Mouse (Mus musculus) G1E (cell line): ENCODE data around the gene Mrpl41.

Experiments
- CTCF ChIP-seq: IDR thresholded peaks from 2 replicates; pipeline ENCODE4 v1.5.1; 2012; ENCODE audit warnings: low read depth, low read length, inconsistent platforms, mixed read lengths
- GATA1 ChIP-seq: IDR thresholded peaks from 2 replicates; pipeline ENCODE4 v1.6.1; 2012; ENCODE audit warnings: borderline replicate concordance, low read length, inconsistent platforms, mixed read lengths
- POLR2AphosphoS5 ChIP-seq: IDR thresholded peaks from 2 replicates; pipeline ENCODE4 v1.6.1; 2012; ENCODE audit warnings: low read depth, low read length, inconsistent platforms; ENCODE audit not compliant: insufficient replicate concordance

DNA sequence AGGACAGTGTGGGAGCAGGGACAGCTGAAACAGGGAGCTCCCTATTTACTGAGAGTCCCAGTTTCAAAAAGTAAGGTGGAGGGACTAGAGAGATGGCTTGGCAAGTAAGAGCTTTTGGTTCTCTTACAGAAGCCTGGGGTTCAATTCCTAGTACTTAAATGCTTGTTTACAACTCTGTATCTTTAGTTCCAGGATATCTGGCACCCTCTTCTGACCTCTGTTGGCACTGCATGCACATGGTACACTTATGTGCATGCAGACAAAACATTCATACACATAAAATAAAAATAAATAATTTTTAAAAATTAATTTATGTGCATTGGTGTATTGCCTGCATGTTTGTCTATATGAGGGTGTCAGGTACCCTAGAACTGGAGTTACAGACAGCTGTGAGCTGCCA lies 33.4 kb upstream of the Mrpl41 start:
- TF ChIP-seq GATA1 (no peak), CTCF (no peak), POLR2AphosphoS5 (no peak)
